Mouse (Mus musculus) v-Abl transformed pro-B cells (cell line): ENCODE measurements at regions not wholly inside any gene's neighbourhood (a gene's known extent, or its start where the extent isn't known, plus 50 kb on each side); places are given as distances from the start of the nearest gene placed in this dataset.

Source experiments
- in situ Hi-C, 2 experiments: fragments of 400-800 bp; cut with MboI; formaldehyde crosslinking; loops; one replicate each; pipeline ENCODE4 v1.15.1; 2025; ENCODE audit not compliant: unreplicated experiment in 2 of 2

DNA sequence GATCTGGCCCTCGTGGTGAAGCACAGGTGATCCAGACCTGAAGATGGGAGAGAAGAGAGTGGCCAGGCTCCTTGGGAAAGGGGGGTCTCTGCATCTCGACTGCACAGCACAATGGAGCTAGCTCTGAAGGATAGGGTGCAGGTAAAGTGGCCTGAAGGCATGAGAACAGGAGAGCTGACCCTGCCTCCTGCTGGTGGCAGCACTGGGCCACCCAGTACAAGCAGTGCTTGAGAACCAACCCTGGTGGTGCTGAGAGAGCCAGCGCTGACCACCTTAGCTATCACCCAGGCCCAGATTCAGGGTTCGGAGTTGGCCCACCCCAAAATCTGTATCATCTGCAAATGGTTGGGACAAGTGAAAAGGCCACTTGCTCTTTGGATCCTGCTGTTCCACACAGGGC lies 66.2 kb downstream of the A730009L09Rik start:
- in situ Hi-C loops, result loop anchor here (5.0 kb wide), 3 partner anchors 126 to 251 kb away; partner anchors contain the start of genes Gabpa (in 2 of the 2) and Mrpl39 (in 2 of the 2)

DNA sequence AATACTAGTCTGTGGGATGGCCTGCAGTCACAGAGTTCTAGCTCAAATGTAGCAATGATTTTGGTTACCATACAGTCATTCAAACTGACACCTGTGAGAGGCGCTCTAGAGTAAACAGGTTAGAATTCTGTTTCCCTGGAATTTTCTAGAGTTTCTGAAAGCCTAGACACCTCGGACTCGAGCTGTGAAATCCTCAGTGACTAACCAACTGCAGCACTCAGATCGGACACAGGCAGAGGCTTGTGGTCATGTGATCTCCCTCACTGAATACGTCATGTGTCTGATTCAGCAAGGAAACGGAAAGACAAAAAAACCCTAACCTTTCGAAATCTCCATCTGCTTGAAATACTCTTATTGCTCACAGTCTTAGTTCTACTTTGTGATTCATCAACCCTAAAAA lies 68.4 kb downstream of the A730009L09Rik start:
- in situ Hi-C loops, result loop anchor here (5.0 kb wide), 3 partner anchors 124 to 249 kb away; partner anchors contain the start of genes Gabpa (in 2 of the 2) and Mrpl39 (in 2 of the 2)

DNA sequence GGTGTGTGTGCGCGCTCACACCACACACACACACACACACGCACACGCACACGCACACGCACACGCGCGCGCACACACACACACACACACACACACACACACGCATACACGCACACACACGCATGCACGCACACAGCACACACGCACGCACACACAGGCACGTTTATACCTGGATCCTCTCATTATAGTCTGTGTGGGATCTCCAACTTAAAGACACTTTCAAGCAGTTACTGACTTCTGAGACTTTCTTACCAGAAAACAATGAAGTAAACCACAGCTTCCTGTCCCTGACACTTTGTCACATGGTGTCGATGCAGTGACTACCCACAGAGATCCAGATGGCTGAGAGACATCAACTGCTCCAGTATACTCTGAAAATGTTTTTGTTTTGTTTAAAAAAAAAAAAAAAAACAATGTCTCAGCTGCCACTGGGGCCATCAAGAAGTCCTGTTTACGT lies 68.9 kb downstream of the A730009L09Rik start:
- in situ Hi-C loops, result loop anchor here (5.0 kb wide), 3 partner anchors 124 to 248 kb away; partner anchors contain the start of genes Gabpa (in 2 of the 2) and Mrpl39 (in 2 of the 2)

DNA sequence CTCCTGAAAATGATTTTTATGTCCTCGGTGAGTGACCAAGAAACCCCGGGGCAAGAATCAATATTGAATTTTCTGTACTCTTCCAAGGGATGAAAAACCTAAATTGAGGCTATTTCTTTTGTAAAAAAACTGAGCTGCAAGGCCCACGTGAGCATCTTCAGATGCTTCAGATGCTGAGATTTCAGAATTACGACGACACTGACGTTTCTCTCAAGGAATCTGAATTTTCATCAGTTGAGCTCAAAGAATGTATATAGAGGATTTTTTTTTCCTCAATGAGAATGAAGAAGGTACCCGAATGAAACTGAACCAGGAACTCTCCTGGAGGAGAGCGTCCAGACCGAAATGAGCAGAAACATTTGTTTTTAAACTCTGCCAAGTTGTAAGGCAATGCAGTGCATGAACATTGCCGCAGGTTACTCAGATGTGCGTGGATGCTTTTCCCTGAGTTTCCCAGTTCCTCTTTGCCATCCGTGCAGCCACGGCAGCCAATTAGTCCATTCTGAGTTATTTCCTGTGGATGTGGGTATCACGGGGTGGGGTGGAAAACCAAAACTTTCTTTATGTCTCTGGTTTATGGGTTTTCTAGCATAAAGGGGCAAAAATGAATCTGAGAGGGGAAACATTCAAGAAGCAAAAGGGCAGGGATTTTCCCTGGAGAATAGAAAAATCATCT lies 69.9 kb downstream of the A730009L09Rik start:
- in situ Hi-C loops, result loop anchor here (5.0 kb wide), 3 partner anchors 122 to 247 kb away; partner anchors contain the start of genes Gabpa (in 2 of the 2) and Mrpl39 (in 2 of the 2)

DNA sequence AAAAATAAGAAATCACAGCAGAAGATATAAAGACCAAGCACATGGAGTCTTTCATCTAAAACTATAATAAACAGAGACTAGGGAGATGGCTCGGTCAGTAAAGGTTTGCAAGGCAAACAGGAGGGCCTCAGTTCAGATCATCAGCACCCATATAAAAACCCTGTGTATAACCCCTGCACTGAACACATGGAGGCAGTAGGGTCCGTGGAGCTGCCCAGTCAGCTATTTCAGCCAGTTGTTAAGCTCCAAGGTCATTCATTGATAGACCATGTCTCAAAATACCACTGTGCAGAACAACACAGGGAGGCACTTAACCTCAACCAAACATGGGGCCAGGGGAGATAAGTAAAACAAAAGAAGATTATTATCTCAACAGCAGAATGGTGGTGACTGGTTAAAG lies 78.1 kb downstream of the A730009L09Rik start:
- in situ Hi-C loops, result no loop called here

DNA sequence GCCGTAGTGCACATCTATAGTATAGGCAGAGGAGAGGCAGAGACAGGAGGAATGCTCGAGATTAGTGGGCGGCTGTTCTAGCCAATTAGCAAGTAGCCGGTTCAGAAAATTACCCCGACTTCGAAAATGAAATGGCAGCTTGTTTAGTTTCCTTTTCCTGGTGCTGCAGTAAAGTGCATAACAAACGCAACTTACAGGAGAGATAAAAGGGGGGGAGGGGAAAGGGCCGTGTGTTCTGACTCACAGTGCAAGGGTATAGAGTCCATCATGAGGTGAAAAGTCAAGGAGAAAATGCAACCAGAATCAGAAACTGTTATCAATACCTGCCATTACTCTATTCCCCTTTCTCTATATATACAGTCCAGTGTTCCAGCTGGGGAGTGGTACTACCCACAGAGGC lies 88.0 kb downstream of the A730009L09Rik start:
- in situ Hi-C loops, result no loop called here

DNA sequence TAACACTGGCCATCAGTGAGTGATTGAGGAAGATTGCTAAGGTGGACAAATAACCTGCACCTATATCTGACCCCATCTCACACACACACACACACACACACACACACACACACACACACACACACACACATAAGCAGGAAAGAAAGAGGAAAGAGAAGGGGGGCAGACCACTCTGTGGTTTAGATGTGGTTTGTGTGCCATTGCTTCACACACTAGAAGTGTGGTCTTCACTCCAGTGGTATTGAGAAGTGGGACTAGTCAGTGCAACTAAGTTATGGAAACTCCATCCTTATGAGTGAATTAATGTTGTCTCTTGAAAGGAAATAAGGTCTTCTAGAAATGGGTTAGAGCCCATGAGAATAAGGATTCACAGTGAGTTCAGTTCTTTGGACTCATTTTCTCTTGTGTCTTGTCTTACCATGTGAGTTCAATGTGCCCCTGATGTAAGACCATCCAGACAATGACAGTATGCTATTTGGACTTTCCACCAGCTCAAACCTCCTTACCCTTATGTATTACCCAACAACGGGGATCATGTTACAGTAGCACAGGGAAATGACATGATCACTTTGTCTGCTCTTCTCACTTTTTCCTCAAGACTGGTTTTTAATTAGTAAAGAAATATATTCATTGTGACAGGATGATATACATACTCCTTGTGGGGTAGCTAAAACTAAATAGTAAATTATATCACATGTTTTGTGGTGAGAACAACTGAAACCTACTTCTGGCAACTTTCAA lies 88.7 kb downstream of the A730009L09Rik start:
- in situ Hi-C loops, result no loop called here

DNA sequence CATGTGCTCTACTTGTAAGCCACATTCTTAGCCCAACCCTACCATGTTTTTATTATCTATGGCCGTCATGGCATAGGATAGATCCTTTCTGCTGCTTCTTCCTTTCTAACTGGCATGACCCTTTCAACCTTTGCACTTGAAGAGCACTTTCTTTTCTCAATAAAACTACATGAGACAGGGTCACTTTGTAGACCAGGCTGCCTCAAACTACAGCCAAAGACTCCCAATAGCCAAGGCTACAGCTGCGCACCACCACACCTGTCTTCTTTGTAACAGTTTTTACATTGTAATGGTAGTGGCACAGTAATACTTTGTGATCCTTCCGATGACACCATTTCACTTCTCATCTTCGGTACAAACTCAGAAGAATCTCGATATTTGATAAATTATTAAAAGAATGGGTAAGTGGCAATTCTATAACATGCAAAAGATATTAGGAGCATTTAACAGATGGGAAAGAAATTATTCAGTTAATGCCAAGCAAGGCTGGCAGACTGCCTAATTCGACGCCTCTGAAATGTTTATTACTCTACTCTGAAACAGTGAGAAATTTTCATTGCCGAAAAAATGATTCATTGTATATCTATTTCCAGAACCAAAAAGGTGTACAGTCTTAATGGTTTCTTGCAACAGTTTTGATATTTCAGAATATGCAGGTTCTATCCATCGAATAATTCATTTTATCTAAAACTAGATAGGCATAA lies 89.5 kb downstream of the A730009L09Rik start:
- in situ Hi-C loops, result no loop called here

DNA sequence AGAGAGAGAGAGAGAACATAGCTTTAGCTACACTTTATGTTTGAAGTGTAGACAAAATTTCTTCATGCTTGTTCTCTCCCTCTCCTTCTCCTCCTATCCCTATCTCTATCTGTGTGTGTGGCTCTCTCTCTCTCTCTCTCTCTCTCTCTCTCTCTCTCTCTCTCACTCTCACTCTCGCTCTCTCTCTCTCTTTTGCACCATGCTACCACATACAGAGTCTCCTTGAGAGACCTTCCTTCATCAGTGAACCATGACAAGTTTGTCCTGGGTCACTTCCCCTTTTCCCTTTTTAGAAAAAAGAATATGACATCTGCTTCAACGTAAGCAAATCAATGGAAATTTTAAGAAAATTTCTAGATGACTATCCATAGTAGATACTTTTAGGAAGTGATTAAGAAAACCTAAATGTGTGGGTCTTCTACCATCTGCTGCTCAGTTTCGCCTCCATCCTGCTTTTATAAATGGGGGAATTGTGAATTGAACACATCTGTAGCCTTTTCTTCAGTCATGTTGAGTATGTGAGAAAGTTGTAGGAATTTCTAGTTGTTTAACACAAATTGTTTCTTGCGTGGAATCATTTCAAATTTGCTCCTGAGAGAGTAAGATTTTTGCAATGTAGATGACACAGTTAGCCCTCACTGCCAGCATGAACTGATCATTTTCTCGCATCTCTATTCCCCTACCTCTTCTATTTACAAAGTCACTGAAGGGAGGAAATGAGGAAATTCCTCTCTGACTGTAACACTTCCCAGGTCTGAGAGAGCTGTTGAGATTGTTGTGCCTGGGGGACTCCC lies 91.3 kb downstream of the A730009L09Rik start:
- in situ Hi-C loops, result no loop called here

DNA sequence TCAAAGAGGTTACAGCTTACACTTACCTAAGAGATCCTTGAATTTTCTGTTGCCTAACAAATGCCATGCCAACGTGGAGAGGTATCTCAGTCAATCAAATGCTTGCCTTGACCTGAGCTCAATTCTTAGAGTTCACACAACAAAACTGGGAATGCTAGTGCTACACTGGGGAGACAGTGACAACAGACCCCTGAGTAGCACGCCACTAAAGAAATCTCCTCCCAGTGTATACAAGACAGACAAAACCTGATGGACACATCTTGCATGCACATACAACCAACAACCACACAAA lies 91.8 kb downstream of the A730009L09Rik start:
- in situ Hi-C loops, result no loop called here

DNA sequence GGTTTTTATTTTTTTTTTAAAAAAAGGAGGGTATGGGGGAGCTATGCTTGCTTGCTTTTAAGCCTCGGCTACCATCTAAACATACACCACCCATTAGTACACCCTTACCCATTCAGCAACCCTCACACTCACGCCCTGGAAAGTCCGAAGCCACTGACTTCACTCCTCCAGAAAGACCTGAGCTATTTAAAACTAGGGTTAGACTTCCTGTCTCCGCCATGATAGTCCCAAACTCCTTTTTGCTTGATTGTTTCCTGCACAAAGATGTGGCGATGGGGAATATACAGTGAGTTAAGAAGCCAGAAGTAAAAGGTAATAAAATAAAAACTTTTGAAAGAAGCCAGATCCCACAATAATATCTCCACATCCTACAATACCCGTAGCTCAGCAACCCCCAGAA lies 92.6 kb downstream of the A730009L09Rik start:
- in situ Hi-C loops, result no loop called here

DNA sequence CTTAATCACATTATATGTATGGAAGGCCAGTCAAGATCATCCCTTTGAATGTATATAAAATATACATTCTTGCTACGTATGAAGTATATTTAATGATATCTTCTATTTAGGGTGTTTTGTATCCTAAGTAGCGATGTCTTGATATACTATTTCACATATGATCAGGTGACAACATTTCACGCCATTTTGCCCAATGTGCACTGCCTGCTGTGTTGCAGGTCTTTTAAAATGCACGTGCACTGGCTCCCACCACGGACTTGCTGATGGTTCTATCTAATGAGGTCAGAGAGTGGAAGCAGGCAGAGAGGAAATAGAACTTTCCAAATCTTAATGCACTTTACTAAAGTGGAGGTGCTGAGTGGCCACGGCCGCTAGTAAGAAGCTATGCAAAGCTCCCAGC lies 100.8 kb downstream of the A730009L09Rik start:
- in situ Hi-C loops, result no loop called here

DNA sequence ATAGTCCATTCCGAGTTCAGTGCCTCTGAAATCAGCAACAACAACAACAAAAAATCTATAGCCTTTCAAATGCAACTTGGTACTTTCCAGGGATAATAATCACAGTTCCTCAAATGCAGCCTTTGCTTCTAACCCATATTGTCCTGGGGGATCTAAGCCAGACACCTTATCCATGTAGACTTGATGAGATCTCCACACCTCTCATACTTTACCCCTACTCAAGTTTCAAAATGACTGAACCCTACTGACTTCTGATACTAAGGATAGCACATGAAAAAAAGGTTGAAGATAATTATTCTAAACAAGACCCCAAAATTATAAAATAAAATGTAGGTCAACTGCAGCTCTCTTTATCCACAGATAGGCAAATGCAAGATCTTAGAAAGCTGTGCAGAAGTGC lies 101.2 kb downstream of the A730009L09Rik start:
- in situ Hi-C loops, result no loop called here

DNA sequence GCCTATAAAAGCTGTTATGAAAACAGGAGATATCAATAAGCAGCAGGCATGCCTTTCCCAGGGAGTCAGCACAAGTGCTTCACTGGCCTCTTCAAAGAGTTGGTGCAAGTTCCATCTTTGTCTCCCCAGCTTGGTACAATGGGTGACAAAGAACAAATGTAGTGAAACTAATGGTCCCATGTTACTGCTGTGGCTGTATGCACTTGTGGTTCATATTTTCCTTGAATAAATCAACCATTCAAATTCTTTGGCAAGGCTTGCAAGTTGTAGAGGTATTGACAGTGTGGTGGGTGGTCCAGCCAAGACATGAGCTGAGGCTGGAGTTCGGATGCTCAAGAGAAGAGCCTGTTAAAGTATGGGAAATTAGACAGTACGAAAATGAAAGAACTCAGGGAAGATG lies 103.5 kb downstream of the A730009L09Rik start:
- in situ Hi-C loops, result no loop called here

DNA sequence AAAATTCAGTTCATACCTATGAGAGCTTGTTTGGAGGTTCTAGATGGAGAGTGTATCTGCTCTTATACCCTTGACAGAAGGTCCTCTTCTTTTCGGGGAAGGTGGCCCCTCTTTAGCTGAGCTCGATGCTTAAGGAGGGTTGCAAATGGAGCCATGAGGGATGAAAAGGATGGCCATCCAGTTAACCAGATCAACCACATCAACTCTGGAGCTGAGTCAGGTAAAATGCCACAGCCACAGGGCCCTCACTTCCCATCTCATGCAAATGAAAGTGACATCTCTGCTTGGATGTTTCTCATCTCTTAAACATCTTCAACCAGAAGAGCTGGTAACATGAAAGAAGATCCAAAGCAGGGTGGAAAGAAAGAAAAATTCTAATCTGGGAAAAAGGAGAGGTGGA lies 105.0 kb downstream of the A730009L09Rik start:
- in situ Hi-C loops, result loop anchor here in 1 of 2 experiments (10.0 kb wide), 1 partner anchor 85 kb away; no protein-coding TSS in a partner anchor

DNA sequence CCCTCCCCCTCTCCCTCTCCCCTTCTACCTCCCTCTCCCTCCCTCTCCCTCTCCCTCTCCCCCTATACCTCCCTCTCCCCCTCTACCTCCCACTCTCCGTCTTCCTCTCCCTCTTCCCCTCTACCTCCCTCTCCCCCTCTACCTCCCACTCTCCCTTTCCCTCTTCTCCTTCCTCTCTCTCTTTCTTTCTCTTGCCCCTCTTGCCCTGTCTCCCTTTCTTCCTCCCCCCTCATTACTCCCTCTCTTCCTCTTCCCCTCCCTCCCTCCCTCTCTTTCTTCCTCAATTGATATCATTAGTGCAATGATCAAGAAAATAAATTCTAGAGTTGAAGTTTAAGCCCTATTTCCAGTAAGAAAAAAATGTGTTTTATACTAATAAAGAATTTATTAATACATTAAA lies 105.9 kb downstream of the A730009L09Rik start:
- in situ Hi-C loops, result loop anchor here in 1 of 2 experiments (10.0 kb wide), 1 partner anchor 84 kb away; no protein-coding TSS in a partner anchor

DNA sequence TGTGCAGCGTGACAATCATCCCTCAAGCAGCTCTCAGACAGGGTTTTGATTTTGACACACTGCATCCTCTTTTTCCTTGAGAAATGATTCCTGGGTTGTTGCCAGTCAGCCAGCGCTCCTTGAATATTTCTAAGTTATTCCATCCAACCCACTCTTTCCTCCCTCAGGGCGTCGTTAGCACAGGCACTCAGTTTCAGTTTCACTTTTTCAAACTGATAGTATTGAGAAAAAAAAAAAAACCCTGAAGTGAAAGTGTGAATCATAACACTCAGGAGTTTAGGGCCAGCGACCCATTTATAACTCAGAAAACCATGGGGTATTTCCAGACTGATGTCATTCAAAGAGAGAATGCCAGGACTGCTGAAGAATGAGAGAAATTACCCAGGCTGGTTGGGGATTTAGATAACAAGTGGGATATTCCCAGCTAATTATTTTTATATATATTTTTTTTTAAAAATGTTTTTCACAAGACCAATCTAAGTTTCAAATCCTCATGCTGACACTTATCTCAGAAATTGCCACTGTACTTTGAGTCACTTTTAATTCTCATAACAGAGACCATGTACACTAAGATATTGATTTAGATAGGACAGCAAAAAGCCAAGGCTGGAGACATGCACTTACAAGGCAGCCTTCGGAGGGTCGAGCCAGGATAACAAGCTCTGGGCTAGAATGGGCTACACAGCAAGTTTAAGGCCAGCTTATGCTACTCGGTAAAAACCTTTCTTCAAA lies 106.5 kb downstream of the A730009L09Rik start:
- in situ Hi-C loops, result loop anchor here in 1 of 2 experiments (10.0 kb wide), 1 partner anchor 83 kb away; no protein-coding TSS in a partner anchor

DNA sequence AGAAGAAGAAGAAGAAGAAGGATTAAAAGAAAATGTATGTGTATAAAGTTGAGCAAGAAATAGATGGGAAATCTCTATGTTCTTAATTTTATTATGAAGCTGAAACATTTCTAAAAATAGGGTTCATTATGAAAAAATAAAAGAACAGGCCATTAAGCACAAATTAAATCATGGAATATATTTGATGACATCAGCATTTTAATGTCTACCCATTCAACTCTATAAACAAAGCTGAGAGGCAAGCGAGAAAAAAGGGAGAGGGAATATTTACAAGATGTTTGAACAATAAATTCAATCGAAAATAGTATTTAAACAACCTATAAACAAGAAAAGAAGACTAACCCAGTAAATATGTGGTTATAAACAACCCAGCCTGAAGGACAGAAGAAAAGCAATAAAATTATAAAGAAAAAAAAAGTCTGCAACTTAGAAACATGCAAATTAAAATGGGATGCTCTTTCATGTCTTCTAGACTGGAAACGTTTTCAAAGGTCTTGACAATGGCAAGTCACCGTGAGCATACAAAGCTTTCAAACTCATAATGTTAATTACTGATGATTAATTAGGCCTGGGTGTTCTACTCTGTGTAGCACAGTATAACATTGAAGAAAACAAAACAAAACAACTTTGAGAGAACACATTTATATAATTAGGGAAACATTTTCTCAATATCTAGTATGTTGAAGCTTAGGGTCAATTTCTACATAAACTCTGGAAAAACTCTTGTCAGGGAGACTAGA lies 108.6 kb downstream of the A730009L09Rik start:
- in situ Hi-C loops, result loop anchor here in 1 of 2 experiments (10.0 kb wide), 1 partner anchor 81 kb away; no protein-coding TSS in a partner anchor
